Mouse (Mus musculus): ENCODE measurements around the gene Twnk.

- TF ChIP-seq CTCF (conservative IDR thresholded peaks at IDR 0.05; ENCODE audit: low read length) (no peak), NANOG (IDR thresholded peaks at IDR 0.05; ENCODE audit: borderline replicate concordance, low read length) (no peak), POU5F1 (IDR thresholded peaks at IDR 0.05; ENCODE audit: borderline replicate concordance, low read length) (no peak)
Observed at GRCm38 (mm10) chr19:45040214-45040613, 34.8 kb downstream of the Twnk start.

All from E14TG2a.4 (cell line).